Mouse (Mus musculus) kidney, adult 8-10 months (tissue): ENCODE results near the gene Ablim1.

Experiments
- DNase-seq, 2 experiments: peaks; one replicate each; pipeline ENCODE4 v3.0.0; 2022

Gene Ablim1

GRCm38 (mm10) chr19:57298006-57298405 is 16.7 kb downstream of the Ablim1 start:
- DNase-seq: no peak

DNA sequence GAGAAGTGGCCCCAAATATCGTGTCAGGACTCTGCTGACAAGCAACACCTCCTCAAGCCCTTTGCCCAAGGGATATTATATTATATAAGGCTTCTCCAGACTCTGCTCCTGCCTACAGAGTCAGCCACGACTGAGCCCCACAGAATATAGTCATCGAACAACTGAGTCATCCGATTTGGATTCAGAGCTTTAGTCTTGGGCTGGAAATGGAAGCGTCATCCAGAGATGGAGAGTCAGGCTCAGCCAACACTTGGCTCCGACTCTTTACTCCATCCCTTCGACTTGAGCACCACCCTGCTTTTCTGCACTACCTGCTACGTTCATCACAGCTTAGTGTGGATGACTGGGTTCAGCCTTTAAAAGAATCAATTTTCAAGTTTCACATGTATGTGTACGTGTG is 17.3 kb downstream of the Ablim1 start:
- no peak for DNase-seq

GRCm38 (mm10) chr19:57296539-57296938 is 18.2 kb downstream of the Ablim1 start:
- no peak for DNase-seq

GRCm38 (mm10) chr19:57295521-57295920 is 19.2 kb downstream of the Ablim1 start:
- DNase-seq: no peak

DNA sequence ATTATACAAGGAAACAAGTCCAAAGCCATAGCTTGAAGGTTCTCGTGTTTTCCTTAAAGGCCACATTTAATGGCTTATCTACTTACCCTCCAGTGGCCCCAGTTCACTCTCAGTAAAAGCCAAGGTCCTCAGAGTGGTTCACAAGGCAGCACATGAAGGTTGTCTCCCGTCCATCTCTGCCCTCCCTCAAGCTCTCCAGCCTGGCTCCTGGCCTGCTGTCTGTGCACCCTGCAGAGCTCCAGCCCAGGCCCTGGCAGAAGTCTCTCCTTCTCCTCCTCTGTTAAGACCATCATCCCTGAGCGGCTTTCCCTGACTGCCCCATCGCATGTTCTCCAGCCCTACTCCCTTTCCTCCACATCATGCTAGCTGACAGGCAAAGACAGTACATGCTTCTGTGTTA is 20.4 kb downstream of the Ablim1 start:
- no peak for DNase-seq

DNA sequence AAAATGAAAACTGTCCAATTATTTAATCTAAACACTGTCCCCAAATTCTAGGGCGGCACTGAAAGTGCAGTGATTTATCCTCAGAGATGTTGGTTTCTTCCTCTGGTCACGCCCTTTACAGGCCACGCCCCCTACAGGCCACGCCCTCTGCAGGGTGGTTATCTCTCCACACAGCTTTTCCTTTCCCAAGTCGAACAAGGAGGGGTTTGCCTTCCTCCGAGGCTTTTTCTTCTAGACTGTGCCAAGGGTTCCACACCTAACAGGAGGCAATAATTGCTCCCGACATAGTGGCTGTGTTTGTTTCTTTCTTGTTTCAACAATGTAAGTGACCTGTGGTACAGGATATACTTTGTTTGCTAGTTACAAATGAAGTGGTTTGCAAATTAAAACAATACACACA is 21.0 kb downstream of the Ablim1 start:
- peak in 1 of 2 experiments; percentile 57 for DNase-seq

DNA sequence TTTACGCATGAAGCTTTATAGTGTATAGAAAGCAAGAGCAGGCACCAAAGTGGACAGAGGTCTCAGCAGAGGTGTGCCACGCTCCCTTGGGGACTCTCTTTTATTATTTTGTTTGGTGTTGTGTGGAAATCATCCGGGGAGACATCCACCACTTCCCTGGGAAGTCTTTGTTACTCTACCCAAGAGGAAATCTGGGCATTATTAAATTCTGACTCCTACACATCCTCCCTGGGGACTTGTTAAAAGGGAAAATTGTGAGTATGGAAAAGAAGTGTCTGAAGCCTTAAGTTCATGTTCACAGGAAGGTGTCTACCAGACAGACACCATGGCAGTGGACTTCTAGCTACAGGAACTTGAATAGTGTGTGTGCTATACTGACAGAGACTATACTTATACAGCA is 31.4 kb downstream of the Ablim1 start:
- DNase-seq: no peak

- no peak for DNase-seq
Measured at GRCm38 (mm10) chr19:57282642-57283041, 32.1 kb downstream of the Ablim1 start.

- DNase-seq: peak; percentile 28 to 41
Measured at GRCm38 (mm10) chr19:57279666-57280065, 35.1 kb downstream of the Ablim1 start.

- DNase-seq: no peak
Measured at GRCm38 (mm10) chr19:57278263-57278662, 36.5 kb downstream of the Ablim1 start.

DNA sequence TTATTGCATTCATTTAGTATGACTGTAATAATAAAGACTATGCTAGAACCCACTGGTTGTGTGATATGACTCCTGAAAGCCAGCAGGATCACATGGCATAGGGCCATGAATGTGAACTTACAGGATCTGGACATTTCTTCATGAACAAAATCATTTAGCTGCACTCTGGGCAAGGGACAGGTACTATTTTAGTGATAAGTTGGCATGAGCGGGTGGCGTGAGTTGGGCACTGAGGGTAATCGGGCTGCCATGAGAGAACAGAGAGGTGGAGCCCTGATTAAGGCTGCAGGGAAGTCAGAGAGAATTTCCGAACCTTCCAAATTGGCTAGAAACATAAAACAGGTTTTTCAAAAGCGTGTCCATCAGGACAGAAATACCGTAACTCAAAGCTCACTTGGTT is 37.7 kb downstream of the Ablim1 start:
- DNase-seq: no peak

GRCm38 (mm10) chr19:57275166-57275953 is 39.4 kb downstream of the Ablim1 start:
- peak; percentile 70 to 89 for DNase-seq

DNA sequence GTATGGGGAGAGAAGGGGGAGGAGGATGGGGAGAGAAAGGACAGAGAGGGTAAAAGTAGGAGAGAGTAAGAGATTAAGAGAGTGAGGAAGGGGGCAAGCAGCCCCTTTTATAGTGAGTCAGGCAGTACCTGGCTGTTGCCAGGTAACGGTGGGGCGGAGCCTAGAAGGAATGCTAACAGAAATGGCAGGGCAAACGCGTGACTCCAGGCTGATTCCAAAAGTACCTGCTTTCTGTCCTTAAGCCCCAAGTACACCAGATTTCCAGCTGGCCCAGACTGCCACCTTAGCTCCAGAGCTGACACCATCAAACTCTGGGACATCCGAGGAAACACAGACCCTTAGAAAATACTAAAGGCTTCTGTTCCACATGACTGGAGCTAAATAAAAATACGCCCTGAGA is 40.0 kb downstream of the Ablim1 start:
- peak; percentile 92 for DNase-seq

DNA sequence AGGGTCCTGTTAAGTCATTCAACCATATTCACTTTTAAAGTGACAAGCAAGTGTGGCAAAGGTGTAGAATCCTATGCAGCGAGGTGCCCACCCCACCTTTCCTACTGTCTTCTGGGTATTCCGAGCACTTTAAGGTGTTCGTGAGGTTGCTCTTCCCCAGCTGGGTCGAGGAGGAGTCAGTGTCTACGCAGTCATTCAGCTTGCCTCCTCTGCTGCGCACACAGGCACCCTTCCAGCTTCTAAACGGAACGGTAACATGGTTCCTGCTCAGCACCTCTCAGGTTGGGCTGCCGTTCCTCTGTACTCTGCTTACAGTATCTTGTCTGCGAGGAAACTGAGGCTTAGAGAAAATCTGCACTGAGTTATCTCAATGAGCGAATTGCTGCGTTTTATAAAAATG is 40.4 kb downstream of the Ablim1 start:
- DNase-seq: peak; percentile 47 to 50

GRCm38 (mm10) chr19:57272824-57273613 is 41.7 kb downstream of the Ablim1 start:
- DNase-seq: peak; percentile 87 to 89

GRCm38 (mm10) chr19:57271757-57272156 is 43.0 kb downstream of the Ablim1 start:
- no peak for DNase-seq

DNA sequence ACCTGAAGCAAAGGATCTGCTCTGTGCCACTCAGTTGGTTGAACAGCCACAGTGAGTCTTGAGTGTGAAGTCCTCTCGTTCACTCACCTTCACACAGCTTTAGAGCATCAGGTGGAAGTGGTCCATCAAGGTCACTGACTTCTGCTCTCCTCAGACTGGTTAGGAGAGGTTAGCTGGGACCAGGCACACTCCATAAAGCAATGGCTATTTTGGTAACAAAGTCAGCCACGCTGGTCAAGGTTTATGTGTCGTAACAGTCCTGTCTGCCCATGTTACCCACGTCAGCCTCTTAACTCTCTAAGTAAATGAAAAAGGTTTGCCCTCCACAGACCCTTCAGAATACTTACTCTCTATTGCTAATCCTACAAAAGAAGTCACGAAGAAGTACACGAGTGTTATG is 44.0 kb downstream of the Ablim1 start:
- DNase-seq: no peak

- no peak for DNase-seq
Measured at GRCm38 (mm10) chr19:57269791-57270190, 44.9 kb downstream of the Ablim1 start.

- DNase-seq: no peak
Measured at GRCm38 (mm10) chr19:57267531-57267930, 47.2 kb downstream of the Ablim1 start.

- DNase-seq: no peak
Measured at GRCm38 (mm10) chr19:57266374-57267085, 48.2 kb downstream of the Ablim1 start.

GRCm38 (mm10) chr19:57264296-57264947 is 50.3 kb downstream of the Ablim1 start:
- DNase-seq: no peak

GRCm38 (mm10) chr19:57257801-57258200 is 56.9 kb downstream of the Ablim1 start:
- DNase-seq: no peak

- DNase-seq: no peak
Measured at GRCm38 (mm10) chr19:57256666-57257065, 58.1 kb downstream of the Ablim1 start.
